Mouse (Mus musculus) hindbrain, embryonic 11.5 days (tissue): ENCODE results near the gene Tchh. TPM values are rescaled to one million over a fixed set of nuclear protein-coding genes. Genes with fewer than 3 reads are reported as not detected.
"Not testable (repeated sequence)": the region's sequence is repeated elsewhere in the genome, so short reads cannot be mapped to it uniquely, and the experiment has no call there.

ENCODE experiments used
- ATAC-seq: fragments of 200-750 bp; cut with Nextera tagmentation; 2 replicates; pipeline ENCODE4 v1.8.0; 2017; ENCODE audit warnings: mild to moderate bottlenecking, moderate TSS enrichment, moderate library complexity; ENCODE audit not compliant: low FRiP score
- DNase-seq: peaks from one replicate; pipeline ENCODE4 v3.0.0-alpha.2; 2015; ENCODE audit warnings: low spot score
- H3K27ac ChIP-seq: fragments of 300-500 bp; sonication (generic); 2 replicates; pipeline ENCODE4 v1.5.1; 2014; ENCODE audit warnings: mild to moderate bottlenecking, low read depth, low read length
- H3K27me3 ChIP-seq: fragments of 300-500 bp; sonication (generic); 2 replicates; pipeline ENCODE4 v1.6.1; 2014; ENCODE audit warnings: mild to moderate bottlenecking, low read length, moderate library complexity, mixed read lengths; ENCODE audit not compliant: control insufficient read depth, insufficient read depth
- H3K36me3 ChIP-seq: fragments of 300-500 bp; sonication (generic); 2 replicates; pipeline ENCODE4 v1.6.1; 2014; ENCODE audit warnings: mild to moderate bottlenecking, low read length, moderate library complexity, mixed read lengths; ENCODE audit not compliant: control insufficient read depth, insufficient read depth
- H3K4me1 ChIP-seq: fragments of 300-500 bp; sonication (generic); replicated peaks from 2 replicates; pipeline ENCODE4 v1.6.1; 2014; ENCODE audit warnings: low read length, mixed read lengths; ENCODE audit not compliant: control insufficient read depth, insufficient read depth
- H3K4me2 ChIP-seq: fragments of 300-500 bp; sonication (generic); replicated peaks from 2 replicates; pipeline ENCODE4 v1.6.1; 2014; ENCODE audit warnings: mild to moderate bottlenecking, low read depth, low read length
- H3K4me3 ChIP-seq: fragments of 300-500 bp; sonication (generic); 2 replicates; pipeline ENCODE4 v1.5.1; 2014; ENCODE audit warnings: low read depth, low read length
- H3K9ac ChIP-seq: fragments of 300-500 bp; sonication (generic); 2 replicates; pipeline ENCODE4 v1.6.1; 2014; ENCODE audit warnings: low read depth, low read length
- H3K9me3 ChIP-seq: fragments of 300-500 bp; sonication (generic); 2 replicates; pipeline ENCODE4 v1.6.1; 2016; ENCODE audit warnings: low read length; ENCODE audit not compliant: control insufficient read depth
- WGBS: fragments of 180-500 bp; shearing (Covaris S2); extraction: QIAGEN DNeasy Blood & Tissue Kit; methylation state at CpG from one replicate; pipeline ENCODE4 v1.1.7; 2014; 5-methylcytosine and 5-hydroxymethylcytosine counted together
- polyA plus RNA-seq: library from polyadenylated mRNA; unstranded; fragments of >200 nt; fragmentation: Nextera tagmentation; extraction: Ambion mirVana; gene quantifications from 2 replicates; pipeline ENCODE4 v1.2.1, GENCODE M21; 2014

The Tchh gene
- polyA plus RNA-seq, 1 experiment from 2014 or later = 1.3 TPM

DNA sequence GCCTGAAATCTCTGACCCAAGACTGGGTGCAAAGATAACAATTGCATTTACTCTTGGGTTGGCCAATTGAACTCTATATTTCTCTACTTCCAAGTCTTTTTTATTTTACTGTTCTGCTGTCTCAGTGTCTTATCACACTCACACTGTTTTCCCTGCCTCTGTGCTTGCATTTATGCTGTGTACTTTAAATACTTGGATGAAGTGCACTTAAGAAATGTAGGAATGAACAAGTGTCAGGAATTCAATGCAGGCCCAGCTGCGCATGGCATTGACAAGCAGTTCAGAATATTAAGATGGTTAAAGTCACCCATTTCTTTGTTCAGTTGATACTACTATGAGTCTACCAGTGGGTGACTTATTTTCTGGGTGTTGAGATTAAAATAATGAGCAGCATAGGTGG lies 37.9 kb downstream of the Tchh start:
- WGBS = 88% methylated on average over 1 of the region's 1 CpGs
- Histone ChIP-seq H3K4me1 (no peaks in the 10 kb centered on the region), H3K36me3 (no peaks in the 10 kb centered on the region), H3K9me3 (no peaks in the 10 kb centered on the region), H3K9ac (no peak overlapping the region), H3K27me3 (no peaks in the 10 kb centered on the region), H3K27ac (no peak overlapping the region), H3K4me3 (no peak overlapping the region), H3K4me2 (no peak overlapping the region)
- DNase-seq (no peak), ATAC-seq (no peak)

DNA sequence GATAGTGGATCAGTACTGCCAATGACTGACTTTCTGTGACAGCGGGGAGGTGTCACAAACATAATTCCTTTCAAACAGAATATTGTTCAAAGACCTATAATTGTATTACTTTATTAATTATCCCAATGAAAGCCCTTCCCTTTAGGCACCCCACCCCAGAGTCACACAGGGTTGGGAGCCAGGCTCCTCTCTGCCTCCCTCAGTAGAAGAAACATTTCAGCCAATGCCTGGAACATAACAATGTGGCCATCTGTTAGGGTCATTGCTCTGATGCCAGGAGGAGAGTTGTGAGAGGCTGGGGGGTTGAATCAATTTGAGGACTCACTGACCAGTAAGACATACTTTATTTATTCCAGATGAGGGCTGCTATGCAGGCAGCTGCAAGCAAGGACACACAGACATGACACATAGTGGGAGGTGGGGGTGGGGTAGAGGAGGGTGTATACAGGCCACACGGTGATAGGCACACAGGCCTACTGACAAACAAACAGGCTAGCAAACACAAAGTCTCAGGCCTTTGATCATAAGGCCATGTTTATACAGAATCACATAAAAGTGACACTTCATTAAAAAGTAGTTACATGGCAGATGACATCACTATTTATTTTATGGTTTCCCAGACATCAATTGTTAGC lies 40.0 kb downstream of the Tchh start:
- DNase-seq (no peak), ATAC-seq (peak; percentile 53; the same call in 1 of the 2 replicates)
- H3K9me3 ChIP-seq = no peaks in the 10 kb centered on the region
- H3K27me3 ChIP-seq = no peaks in the 10 kb centered on the region
- no peak overlapping the region for H3K4me2 ChIP-seq
- no peaks in the 10 kb centered on the region for H3K4me1 ChIP-seq
- 74% methylated on average over 2 of the region's 2 CpGs for WGBS
- no peaks in the 10 kb centered on the region for H3K36me3 ChIP-seq
- H3K9ac ChIP-seq = no peak overlapping the region
- no peak overlapping the region for H3K4me3 ChIP-seq
- no peak overlapping the region for H3K27ac ChIP-seq

GRCm38 (mm10) chr3:93485611-93486010 lies 43.5 kb downstream of the Tchh start:
- no peak for DNase-seq

DNA sequence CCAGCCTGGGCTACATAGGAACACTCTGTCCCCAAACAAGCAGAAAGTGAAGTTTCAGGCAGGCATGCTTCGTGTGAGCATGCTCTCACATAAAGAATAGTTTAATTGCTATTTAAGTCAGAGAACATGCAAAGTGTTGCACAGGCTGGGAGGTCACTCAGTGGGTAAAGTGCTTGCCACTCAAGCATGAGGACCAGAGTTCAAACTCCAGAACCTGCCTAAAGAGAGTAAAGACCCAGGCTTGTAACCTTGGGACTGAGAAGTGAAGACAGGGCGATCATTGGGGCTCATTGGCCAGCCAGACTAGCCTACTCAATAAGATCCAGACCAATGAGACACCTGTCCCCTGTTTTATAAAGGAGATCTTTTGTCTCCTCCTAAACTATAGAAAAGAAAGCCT lies 46.4 kb downstream of the Tchh start:
- no peaks in the 10 kb centered on the region for H3K4me1 ChIP-seq
- no peak overlapping the region for H3K4me2 ChIP-seq
- no peaks in the 10 kb centered on the region for H3K27me3 ChIP-seq
- no peak overlapping the region for H3K27ac ChIP-seq
- H3K9me3 ChIP-seq = no peaks in the 10 kb centered on the region
- H3K4me3 ChIP-seq = no peak overlapping the region
- H3K9ac ChIP-seq = no peak overlapping the region
- DNase-seq (no peak), ATAC-seq (no peak)
- 92% methylated on average over 2 of the region's 2 CpGs for WGBS
- H3K36me3 ChIP-seq = no peaks in the 10 kb centered on the region

More at GRCm38 (mm10) chr3:93485611-93486010, 43.5 kb downstream of the Tchh start:
- Histone ChIP-seq H3K27me3 (no peaks in the 10 kb centered on the region), H3K4me1 (no peaks in the 10 kb centered on the region), H3K4me3 (no peak overlapping the region), H3K9me3 (no peaks in the 10 kb centered on the region), H3K27ac (no peak overlapping the region), H3K9ac (no peak overlapping the region), H3K36me3 (no peaks in the 10 kb centered on the region), H3K4me2 (no peak overlapping the region)
- WGBS = 91% methylated on average over 3 of the region's 3 CpGs
- ATAC-seq = no peak

DNA sequence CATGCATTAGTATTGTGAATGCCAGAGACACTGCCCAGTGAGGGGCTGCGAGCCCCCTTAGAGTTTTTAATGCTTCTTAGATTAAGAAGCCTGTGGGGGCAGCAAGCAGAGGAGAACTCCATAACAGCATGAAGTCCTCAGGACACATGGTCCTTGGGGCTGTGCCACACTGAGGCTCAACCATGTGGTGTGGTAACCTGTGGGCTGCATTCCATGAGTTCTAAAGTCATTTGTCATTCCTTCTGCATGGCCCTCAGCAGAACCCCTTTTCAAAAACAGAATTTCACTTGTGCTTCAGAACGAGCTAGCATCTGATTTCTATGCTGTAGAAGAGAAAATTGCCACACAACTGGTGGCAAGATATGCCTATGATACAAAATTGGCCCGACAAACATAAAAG lies 50.0 kb downstream of the Tchh start:
- Histone ChIP-seq H3K4me2 (no peak overlapping the region), H3K27ac (no peak overlapping the region), H3K4me3 (no peak overlapping the region), H3K36me3 (no peaks in the 10 kb centered on the region), H3K4me1 (no peaks in the 10 kb centered on the region), H3K9me3 (no peaks in the 10 kb centered on the region), H3K27me3 (no peaks in the 10 kb centered on the region), H3K9ac (no peak overlapping the region)
- no peak for ATAC-seq
- DNase-seq = no peak
- 74% methylated on average over 3 of the region's 3 CpGs for WGBS

- Histone ChIP-seq H3K4me1 (no peaks in the 10 kb centered on the region), H3K36me3 (no peaks in the 10 kb centered on the region), H3K4me2 (no peak overlapping the region), H3K27ac (no peak overlapping the region), H3K27me3 (no peaks in the 10 kb centered on the region), H3K4me3 (no peak overlapping the region), H3K9ac (no peak overlapping the region), H3K9me3 (no peaks in the 10 kb centered on the region)
- DNase-seq = peak; percentile 80
- peak; percentile 87 for ATAC-seq
- WGBS = 3% methylated on average over 4 of the region's 4 CpGs
Observed at GRCm38 (mm10) chr3:93493992-93494391, 51.9 kb downstream of the Tchh start.

DNA sequence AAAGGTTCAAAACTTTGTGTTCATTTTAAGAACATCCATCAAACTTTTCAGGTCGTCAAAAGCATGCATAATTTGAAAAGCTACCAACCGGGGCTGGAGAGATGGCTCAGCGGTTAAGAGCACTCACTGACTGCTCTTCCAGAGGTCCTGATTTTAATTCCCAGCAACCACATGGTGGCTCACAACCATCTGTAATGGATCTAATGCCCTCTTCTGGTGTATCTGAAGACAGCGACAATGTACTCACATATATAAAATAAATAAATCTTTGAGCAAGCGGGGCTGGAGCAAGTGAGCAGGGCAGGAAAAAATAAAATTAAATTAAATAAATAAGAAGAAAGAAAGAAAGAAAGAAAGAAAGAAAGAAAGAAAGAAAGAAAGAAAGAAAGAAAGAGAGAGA lies 52.6 kb downstream of the Tchh start:
- ATAC-seq, H3K4me2 ChIP-seq, H3K36me3 ChIP-seq, DNase-seq, H3K9me3 ChIP-seq, H3K4me1 ChIP-seq, H3K27ac ChIP-seq, H3K27me3 ChIP-seq, H3K4me3 ChIP-seq, H3K9ac ChIP-seq: not testable (repeated sequence)
- WGBS = 35% methylated on average over 5 of the region's 5 CpGs

DNA sequence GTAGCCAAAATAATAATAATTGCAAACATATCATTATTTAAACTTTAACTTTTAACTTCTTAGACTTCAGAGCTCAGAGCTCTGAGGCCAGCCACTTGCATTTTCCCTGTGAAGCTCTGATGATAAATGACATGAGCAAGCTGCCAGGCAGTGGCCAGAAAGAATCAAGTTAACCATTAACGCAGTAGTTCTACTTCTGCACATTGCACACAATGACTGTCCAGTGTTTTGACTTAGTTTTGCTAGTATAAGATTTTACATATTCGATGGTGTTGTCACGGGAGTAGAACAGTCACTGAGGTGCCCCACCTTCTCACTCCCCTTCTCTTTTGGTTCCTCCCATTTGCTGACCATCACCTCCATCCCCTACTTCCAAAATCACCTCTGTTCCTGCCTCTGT lies 55.0 kb downstream of the Tchh start:
- no peaks in the 10 kb centered on the region for H3K36me3 ChIP-seq
- H3K4me1 ChIP-seq = no peaks in the 10 kb centered on the region
- H3K27me3 ChIP-seq = no peaks in the 10 kb centered on the region
- no peak overlapping the region for H3K4me2 ChIP-seq
- ATAC-seq (no peak), DNase-seq (no peak)
- WGBS = 72% methylated on average over 3 of the region's 3 CpGs
- H3K9me3 ChIP-seq = no peaks in the 10 kb centered on the region
- H3K9ac ChIP-seq = no peak overlapping the region
- no peak overlapping the region for H3K4me3 ChIP-seq
- H3K27ac ChIP-seq = no peak overlapping the region
